Mouse (Mus musculus) stomach, embryonic 15.5 days (tissue): ENCODE results near the gene Orm1. TPM values are rescaled to one million over a fixed set of nuclear protein-coding genes. Genes with fewer than 3 reads are reported as not detected.

Source experiments
- ATAC-seq: fragments of 200-750 bp; cut with Nextera tagmentation; 2 replicates; pipeline ENCODE4 v1.8.0; 2017; ENCODE audit warnings: low read depth, moderate number of reproducible peaks, moderate TSS enrichment; ENCODE audit not compliant: insufficient read depth, low FRiP score
- H3K27ac ChIP-seq: fragments of 300-500 bp; sonication (generic); 2 replicates; pipeline ENCODE4 v1.5.1; 2015; ENCODE audit warnings: mild to moderate bottlenecking, inconsistent platforms
- H3K27me3 ChIP-seq: fragments of 300-500 bp; sonication (generic); replicated peaks from 2 replicates; pipeline ENCODE4 v1.6.1; 2015; ENCODE audit warnings: inconsistent platforms
- H3K36me3 ChIP-seq: fragments of 300-500 bp; sonication (generic); 2 replicates; pipeline ENCODE4 v1.6.1; 2015; ENCODE audit warnings: inconsistent platforms
- H3K4me1 ChIP-seq: fragments of 300-500 bp; sonication (generic); 2 replicates; pipeline ENCODE4 v1.6.1; 2015; ENCODE audit warnings: inconsistent platforms
- H3K4me2 ChIP-seq: fragments of 300-500 bp; sonication (generic); 2 replicates; pipeline ENCODE4 v1.6.1; 2015; ENCODE audit warnings: mild to moderate bottlenecking, inconsistent platforms
- H3K4me3 ChIP-seq: fragments of 300-500 bp; sonication (generic); replicated peaks from 2 replicates; pipeline ENCODE4 v1.5.1; 2015; ENCODE audit warnings: inconsistent platforms
- H3K9ac ChIP-seq: fragments of 300-500 bp; sonication (generic); 2 replicates; pipeline ENCODE4 v1.6.1; 2015; ENCODE audit warnings: inconsistent platforms
- H3K9me3 ChIP-seq: fragments of 300-500 bp; sonication (generic); 2 replicates; pipeline ENCODE4 v1.6.1; 2016; ENCODE audit warnings: inconsistent platforms
- WGBS: fragments of 180-500 bp; shearing (Covaris S2); methylation state at CpG from one replicate; pipeline ENCODE4 v1.1.7; 2015; 5-methylcytosine and 5-hydroxymethylcytosine counted together
- polyA plus RNA-seq: library from polyadenylated mRNA; unstranded; fragments of >200 nt; fragmentation: Nextera tagmentation; extraction: Ambion mirVana; gene quantifications from 2 replicates; pipeline ENCODE4 v1.2.1, GENCODE M21; 2015

The Orm1 gene
- 0.18 TPM in 1 of 2 replicates, not detected in the other for polyA plus RNA-seq

DNA sequence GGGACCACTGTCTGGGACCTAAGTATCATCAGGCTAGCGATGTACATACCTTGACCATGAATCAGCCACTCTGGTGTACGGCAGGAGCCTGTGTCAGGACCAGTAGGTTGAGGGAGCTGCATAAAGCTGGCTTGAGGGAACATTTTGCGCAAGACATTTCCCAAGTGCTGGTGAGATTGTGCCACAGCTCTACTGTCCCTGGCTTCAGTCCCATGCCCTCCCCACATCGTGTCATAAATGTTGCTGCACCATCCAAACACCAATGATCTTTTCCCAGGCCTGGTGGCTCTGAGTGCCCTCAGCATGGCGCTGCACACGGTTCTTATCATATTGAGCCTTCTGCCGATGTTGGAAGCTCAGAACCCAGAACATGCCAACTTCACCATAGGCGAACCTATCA, at the start of gene Orm1:
Orm1 (plus strand) TSS at position 266 of the 400 bp plus-strand sequence.
- Histone ChIP-seq H3K4me2 (no peak within 1 kb of the TSS), H3K9me3 (no peaks in the 10 kb centered on the region), H3K4me1 (no peaks in the 10 kb centered on the region), H3K27me3 (no peaks in the 10 kb centered on the region), H3K27ac (peak within 1 kb of the TSS; percentile 41), H3K4me3 (no peak within 1 kb of the TSS), H3K9ac (no peak within 1 kb of the TSS), H3K36me3 (no peaks in the 10 kb centered on the region)
- no peak for ATAC-seq
- 82% methylated on average over 8 of the region's 8 CpGs for WGBS

DNA sequence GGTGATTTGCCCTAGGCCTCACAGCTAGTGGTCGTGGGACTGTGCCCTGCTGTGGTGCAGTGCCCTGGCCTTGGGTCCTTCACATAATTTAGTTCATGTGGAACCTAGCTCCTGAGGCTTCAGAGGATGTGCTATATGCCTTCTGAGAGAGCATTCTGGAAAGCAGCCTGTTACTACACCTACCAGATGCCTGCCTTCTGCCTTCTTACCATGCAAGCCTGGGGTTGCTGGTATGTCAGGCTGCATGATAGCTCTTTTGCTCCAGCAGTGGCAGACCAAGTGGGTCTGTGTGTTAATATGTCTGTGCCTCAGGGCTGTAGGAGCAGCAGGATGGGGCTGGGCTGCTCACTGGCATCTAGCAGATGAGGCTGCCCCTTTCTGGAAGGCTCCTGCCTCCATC, 48.7 kb upstream of the Orm1 start:
- no peaks in the 10 kb centered on the region for H3K27me3 ChIP-seq
- no peak overlapping the region for H3K4me3 ChIP-seq
- peaks cover 23% of the 10 kb centered on the region for H3K36me3 ChIP-seq
- no peaks in the 10 kb centered on the region for H3K9me3 ChIP-seq
- ATAC-seq, result no peak
- no peak overlapping the region for H3K9ac ChIP-seq
- peaks cover 4% of the 10 kb centered on the region; the same call in 1 of the 2 replicates for H3K4me1 ChIP-seq
- 83% methylated on average over 1 of the region's 1 CpGs for WGBS
- H3K4me2 ChIP-seq, result no peak overlapping the region
- no peak overlapping the region for H3K27ac ChIP-seq

DNA sequence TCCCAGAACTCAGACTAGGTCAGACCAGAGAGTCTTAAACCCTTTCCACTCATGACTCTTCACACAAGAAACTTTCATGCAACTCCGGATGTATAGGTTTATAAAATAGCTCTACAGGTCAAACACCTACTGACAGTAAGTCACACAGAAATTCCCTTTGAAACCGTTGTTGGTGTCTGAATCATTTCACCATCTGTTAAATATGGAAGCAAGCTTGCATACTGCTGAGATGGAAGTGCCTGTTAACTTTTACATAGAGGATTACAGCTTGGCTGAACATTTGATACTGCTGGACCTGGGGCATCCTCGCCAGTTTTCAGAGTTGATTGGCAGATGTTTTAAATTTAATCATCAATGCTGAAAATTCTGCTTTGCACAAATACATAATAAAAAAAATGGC, 48.1 kb upstream of the Orm1 start:
- H3K27ac ChIP-seq, result no peak overlapping the region
- peaks cover 23% of the 10 kb centered on the region for H3K36me3 ChIP-seq
- H3K9ac ChIP-seq, result no peak overlapping the region
- no peaks in the 10 kb centered on the region for H3K9me3 ChIP-seq
- H3K4me3 ChIP-seq, result no peak overlapping the region
- WGBS, result 47% methylated on average over 3 of the region's 3 CpGs
- no peaks in the 10 kb centered on the region for H3K27me3 ChIP-seq
- no peak for ATAC-seq
- no peak overlapping the region for H3K4me2 ChIP-seq
- peaks cover 2% of the 10 kb centered on the region; the same call in 1 of the 2 replicates for H3K4me1 ChIP-seq

DNA sequence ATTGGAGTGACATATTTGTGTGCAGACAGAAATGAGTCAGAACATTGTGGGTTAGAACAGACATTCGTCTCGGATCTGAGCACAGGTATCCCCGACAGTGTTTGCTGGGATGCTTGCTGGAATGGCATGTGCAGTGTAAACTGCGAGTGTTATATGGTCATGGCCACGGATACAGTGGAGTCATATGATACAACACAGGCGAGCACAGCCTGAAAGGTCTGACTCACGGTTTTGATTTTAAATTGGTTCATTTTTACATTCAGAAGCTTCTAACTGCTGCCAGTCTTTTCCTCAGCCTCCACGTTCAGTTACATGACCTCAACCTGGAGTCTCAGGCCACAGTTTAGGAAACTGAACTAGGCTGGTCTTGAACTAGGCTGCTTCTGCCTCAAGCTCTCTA, 47.5 kb upstream of the Orm1 start:
- no peak for ATAC-seq
- H3K27me3 ChIP-seq, result no peaks in the 10 kb centered on the region
- H3K36me3 ChIP-seq, result peaks cover 26% of the 10 kb centered on the region

DNA sequence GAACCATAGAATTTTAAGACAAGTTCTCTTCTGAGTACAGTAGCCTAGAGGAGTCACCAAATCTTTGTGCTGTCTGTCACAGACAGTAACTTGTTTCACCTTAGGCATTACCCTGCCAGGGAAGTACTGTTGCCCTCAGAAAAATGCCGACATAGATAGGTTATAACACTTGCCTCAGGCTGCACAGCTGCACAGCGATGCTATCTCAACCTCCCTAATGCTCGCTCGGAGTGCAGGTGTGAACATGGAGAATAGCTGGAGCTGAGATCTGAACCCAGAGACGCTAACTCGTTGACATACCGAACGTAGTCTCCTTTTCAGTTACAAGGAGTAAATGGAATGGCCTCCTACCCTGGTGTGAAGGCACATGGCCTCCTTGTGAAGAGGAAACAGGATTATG, 46.2 kb upstream of the Orm1 start:
- H3K36me3 ChIP-seq, result peaks cover 24% of the 10 kb centered on the region
- no peaks in the 10 kb centered on the region for H3K9me3 ChIP-seq
- no peak overlapping the region for H3K4me3 ChIP-seq
- no peak for ATAC-seq
- no peak overlapping the region for H3K4me2 ChIP-seq
- no peak overlapping the region for H3K27ac ChIP-seq
- H3K27me3 ChIP-seq, result no peaks in the 10 kb centered on the region
- H3K9ac ChIP-seq, result no peak overlapping the region
- WGBS, result 86% methylated on average over 8 of the region's 8 CpGs
- peaks cover 2% of the 10 kb centered on the region; the same call in 1 of the 2 replicates for H3K4me1 ChIP-seq

More for the DNA sequence above, 47.5 kb upstream of the Orm1 start:
- Histone ChIP-seq H3K27ac (no peak overlapping the region), H3K9me3 (no peaks in the 10 kb centered on the region), H3K9ac (no peak overlapping the region), H3K4me2 (no peak overlapping the region), H3K4me3 (no peak overlapping the region), H3K4me1 (peaks cover 2% of the 10 kb centered on the region; the same call in 1 of the 2 replicates)
- WGBS, result 51% methylated on average over 8 of the region's 8 CpGs

DNA sequence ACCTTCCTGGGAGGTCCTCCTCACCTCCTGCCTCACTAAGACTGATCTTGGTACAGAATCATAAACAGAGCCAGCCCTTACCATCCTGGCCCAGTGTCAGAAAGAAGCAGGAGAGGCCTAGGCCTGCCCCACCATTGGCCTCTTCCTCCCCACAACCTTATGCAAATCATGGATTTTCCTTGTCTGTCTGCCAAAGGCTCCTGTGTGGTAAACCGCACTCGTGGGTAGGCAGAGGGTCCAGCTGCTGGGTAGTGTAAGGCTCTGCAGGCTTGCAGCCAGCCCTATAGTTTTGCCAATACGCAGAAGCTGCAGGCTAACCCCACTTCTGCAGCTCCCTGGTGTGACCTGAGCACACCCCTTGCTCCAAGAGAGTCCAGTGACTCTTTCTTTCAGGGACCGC, 41.7 kb upstream of the Orm1 start:
- no peaks in the 10 kb centered on the region for H3K9me3 ChIP-seq
- WGBS, result 55% methylated on average over 4 of the region's 4 CpGs
- H3K4me3 ChIP-seq, result no peak overlapping the region
- peaks cover 2% of the 10 kb centered on the region; the same call in 1 of the 2 replicates for H3K4me1 ChIP-seq
- no peaks in the 10 kb centered on the region for H3K27me3 ChIP-seq
- no peak overlapping the region for H3K9ac ChIP-seq
- H3K36me3 ChIP-seq, result peaks cover 20% of the 10 kb centered on the region
- ATAC-seq, result no peak
- H3K4me2 ChIP-seq, result no peak overlapping the region
- no peak overlapping the region for H3K27ac ChIP-seq

DNA sequence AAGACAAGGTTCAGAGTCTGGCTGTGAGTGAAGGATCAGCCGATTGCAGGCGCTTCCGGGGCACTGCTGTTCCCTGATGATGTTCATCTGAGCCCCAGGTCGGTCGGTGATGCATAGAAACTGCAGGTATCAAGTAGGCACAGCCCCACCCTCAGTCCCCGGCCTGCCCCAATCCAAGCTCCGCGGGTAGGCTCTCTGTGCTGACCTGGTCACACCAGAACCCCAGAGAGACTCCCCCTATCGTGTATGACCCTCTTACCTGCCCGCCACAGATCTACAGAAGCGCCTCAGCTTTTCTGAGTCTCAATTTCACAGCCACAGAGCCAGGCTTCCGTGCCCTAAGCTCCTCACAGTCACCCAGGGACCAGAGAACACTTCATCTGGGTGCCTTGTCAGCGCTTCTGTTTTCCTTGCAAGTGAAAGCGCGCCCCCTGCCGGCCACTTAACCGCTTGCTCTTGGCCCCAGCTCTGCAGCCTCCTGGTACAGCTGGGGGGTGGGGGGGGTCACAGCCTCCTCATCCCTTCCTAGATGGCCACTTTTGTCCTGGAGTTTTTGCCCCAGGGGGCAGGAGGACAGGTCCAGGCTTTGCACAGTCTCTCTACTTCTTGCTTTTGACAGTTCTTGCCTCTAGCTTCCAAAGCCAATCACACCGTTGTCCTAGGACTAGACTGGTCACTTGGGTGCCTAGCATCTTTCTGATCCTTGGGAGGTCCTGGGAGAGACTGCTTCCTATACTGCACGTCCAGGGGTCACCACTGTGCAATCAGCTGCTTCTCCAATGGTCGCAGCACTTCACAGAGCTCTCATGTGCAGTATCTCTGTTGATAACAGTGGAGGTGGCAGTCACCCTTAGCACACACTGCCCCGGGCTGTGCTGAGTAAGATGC, 36.9 kb upstream of the Orm1 start:
- peak; percentile 60 for ATAC-seq
- no peaks in the 10 kb centered on the region for H3K4me1 ChIP-seq
- H3K27me3 ChIP-seq, result no peaks in the 10 kb centered on the region
- peaks cover 20% of the 10 kb centered on the region for H3K36me3 ChIP-seq
- no peak overlapping the region for H3K4me2 ChIP-seq
- no peak overlapping the region for H3K9ac ChIP-seq
- WGBS, result 33% methylated on average over 21 of the region's 21 CpGs
- no peaks in the 10 kb centered on the region for H3K9me3 ChIP-seq
- no peak overlapping the region for H3K27ac ChIP-seq
- no peak overlapping the region for H3K4me3 ChIP-seq

DNA sequence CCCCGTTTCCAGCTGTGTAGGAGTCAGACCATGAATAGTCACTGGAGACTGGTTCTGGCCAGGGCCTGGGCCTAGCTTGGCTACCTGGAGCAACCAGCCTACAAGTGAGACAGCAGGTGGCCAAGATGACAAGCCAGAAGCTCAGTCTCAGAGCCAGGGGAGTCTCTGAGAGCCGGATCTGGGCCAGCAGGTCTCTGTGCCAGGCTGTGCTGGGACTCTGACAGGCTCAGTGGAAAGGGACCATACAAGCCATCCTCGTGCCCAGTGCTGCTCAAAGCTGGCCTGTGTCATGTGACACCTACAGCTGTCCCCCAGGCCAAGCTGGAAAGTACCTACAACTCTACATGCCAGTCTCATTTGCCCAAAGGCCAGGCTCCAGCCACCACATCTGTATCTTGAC, 36.0 kb upstream of the Orm1 start:
- H3K9me3 ChIP-seq, result no peaks in the 10 kb centered on the region
- H3K4me1 ChIP-seq, result no peaks in the 10 kb centered on the region
- 83% methylated on average over 3 of the region's 3 CpGs for WGBS
- H3K4me2 ChIP-seq, result no peak overlapping the region
- no peak for ATAC-seq
- H3K27me3 ChIP-seq, result no peaks in the 10 kb centered on the region
- no peak overlapping the region for H3K4me3 ChIP-seq
- peaks cover 17% of the 10 kb centered on the region for H3K36me3 ChIP-seq
- H3K9ac ChIP-seq, result no peak overlapping the region
- H3K27ac ChIP-seq, result no peak overlapping the region

DNA sequence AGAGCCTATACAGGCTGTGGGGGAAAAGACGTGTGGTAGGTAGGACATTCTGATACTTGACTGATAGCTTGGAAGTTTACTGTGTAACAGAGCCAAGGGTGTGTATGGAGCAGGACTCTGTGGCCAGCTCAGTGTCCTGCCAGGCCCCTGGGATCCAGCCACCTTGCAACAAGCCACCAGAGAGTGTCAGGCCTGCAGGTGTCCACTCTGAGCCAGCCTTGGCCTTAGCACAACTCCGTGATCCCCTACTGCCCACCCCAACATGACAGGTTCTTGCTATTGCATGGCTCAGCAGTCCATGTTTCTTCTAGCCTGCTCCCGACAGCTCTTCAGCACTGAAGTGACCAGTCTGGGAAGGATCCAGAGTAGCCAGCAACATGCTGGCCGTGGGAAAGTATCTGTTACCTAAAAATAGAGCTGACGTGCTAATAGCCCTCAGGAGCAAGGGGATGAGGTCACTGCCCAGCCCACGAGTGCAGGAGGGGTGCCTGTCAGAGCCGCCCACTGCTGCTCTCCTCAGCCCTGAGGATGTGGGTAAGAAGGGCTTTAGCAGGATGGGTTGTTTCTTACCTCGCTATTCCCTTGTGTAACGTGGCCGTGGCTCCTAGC, 34.0 kb upstream of the Orm1 start:
- H3K4me2 ChIP-seq, result no peak overlapping the region
- 61% methylated on average over 10 of the region's 10 CpGs for WGBS
- ATAC-seq, result no peak
- H3K27me3 ChIP-seq, result no peaks in the 10 kb centered on the region
- H3K27ac ChIP-seq, result no peak overlapping the region
- H3K4me3 ChIP-seq, result no peak overlapping the region
- no peak overlapping the region for H3K9ac ChIP-seq
- H3K9me3 ChIP-seq, result no peaks in the 10 kb centered on the region
- no peaks in the 10 kb centered on the region for H3K4me1 ChIP-seq
- H3K36me3 ChIP-seq, result peaks cover 17% of the 10 kb centered on the region

DNA sequence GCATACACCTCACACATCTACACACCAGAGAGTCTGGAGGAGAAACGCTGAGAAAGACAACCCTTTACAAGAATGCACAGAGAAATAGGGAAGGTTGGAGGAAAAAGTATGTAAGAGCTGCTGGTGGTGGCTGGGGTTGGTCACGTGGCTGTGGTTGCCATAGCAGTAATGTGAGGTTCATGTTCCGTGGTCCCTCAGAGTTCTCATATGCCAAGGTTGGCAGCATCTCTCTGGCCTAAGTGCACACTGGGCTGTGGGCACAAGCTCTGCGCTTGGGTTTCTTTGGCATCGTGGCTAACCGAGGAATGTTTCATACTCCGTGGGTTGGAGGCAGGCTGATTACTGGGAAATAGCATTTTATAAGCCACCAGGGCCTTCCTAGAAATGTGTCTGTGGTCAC, 32.9 kb upstream of the Orm1 start:
- Histone ChIP-seq H3K4me2 (no peak overlapping the region), H3K27me3 (no peaks in the 10 kb centered on the region), H3K4me3 (no peak overlapping the region), H3K27ac (no peak overlapping the region), H3K4me1 (no peaks in the 10 kb centered on the region), H3K9ac (no peak overlapping the region), H3K36me3 (peaks cover 15% of the 10 kb centered on the region), H3K9me3 (no peaks in the 10 kb centered on the region)
- no peak for ATAC-seq
- WGBS, result 87% methylated on average over 7 of the region's 7 CpGs

DNA sequence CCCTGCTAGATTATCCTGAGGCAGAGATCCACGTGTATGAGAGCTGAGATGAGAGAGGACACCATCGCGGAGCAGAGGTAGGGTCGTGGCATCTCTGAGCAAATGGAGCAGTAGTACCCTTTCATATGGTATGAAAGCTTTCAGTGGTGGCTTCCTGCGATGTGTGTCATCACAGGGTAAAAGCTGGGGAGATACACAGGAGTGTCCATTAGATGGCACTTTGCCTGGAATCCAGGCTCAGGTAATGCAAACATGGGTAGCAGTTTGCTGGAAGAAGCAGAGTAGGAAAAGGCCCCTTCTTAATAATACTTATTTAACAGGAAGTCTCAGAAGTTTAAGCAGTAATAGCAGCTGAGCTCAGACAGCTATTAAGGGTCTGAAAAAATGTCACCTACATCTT, 30.3 kb upstream of the Orm1 start:
- Histone ChIP-seq H3K27ac (no peak overlapping the region), H3K4me2 (no peak overlapping the region), H3K9me3 (no peaks in the 10 kb centered on the region), H3K36me3 (peaks cover 18% of the 10 kb centered on the region; the same call in 1 of the 2 replicates), H3K4me3 (no peak overlapping the region), H3K4me1 (no peaks in the 10 kb centered on the region), H3K9ac (no peak overlapping the region), H3K27me3 (no peaks in the 10 kb centered on the region)
- ATAC-seq, result no peak
- whole genome bisulfite sequencing, result 70% methylated on average over 5 of the region's 5 CpGs

DNA sequence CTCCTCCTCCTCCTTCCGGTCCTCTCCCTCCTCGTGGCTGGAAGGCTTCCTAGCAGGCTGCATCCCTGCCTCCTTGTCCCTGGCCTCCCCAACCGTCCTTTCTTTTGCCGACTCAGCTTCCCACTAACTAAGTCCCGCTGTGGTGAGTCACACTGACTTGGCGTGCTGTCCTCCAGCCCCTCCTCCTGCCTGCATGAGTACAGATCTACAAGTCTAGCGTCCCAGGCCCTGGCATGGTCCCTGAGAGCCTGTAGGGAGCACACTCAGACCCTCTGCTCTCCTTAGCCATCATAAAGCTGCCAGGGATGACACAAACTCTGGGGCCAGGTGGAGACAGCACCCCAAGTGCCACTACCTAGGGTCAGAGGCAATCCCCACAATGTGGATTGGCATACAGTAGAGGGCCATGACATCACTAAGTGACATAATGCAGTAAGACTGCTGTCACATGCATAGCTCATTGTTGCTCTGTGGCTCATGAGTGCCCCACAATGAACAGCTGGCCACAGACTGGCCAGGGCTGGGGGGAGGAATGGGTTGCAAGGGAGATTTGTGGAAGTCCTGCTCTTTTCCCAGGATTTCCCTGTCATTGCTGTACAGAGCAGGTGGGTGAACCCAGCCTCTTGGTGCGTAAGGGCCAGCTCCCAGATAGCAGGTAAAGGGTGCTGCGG, 28.1 kb upstream of the Orm1 start:
- H3K27me3 ChIP-seq, result no peaks in the 10 kb centered on the region
- no peak overlapping the region for H3K4me2 ChIP-seq
- peak; percentile 48 for ATAC-seq
- H3K4me3 ChIP-seq, result no peak overlapping the region
- 61% methylated on average over 9 of the region's 9 CpGs for WGBS
- no peaks in the 10 kb centered on the region for H3K4me1 ChIP-seq
- H3K9ac ChIP-seq, result no peak overlapping the region
- H3K36me3 ChIP-seq, result peaks cover 14% of the 10 kb centered on the region
- H3K9me3 ChIP-seq, result no peaks in the 10 kb centered on the region
- H3K27ac ChIP-seq, result no peak overlapping the region
